Mouse (Mus musculus) olfactory bulb, adult 2 months (tissue): ENCODE results near the gene Irx4. TPM values are rescaled to one million over a fixed set of nuclear protein-coding genes. Genes with fewer than 3 reads are reported as not detected.

Experiments used
- H3K27ac ChIP-seq: fragments of 200-500 bp; 2 replicates; pipeline ENCODE4 v1.5.1; 2012; ENCODE audit warnings: low read depth, low read length; ENCODE audit not compliant: insufficient read depth
- H3K4me1 ChIP-seq: fragments of 200-500 bp; 2 replicates; pipeline ENCODE4 v1.6.1; 2012; ENCODE audit warnings: low read length; ENCODE audit not compliant: control insufficient read depth, insufficient read depth
- H3K4me3 ChIP-seq: fragments of 200-500 bp; 2 replicates; pipeline ENCODE4 v1.5.1; 2012; ENCODE audit warnings: mild to moderate bottlenecking, low read depth, low read length, moderate library complexity; ENCODE audit not compliant: insufficient read depth
- CTCF ChIP-seq: fragments of 200-500 bp; IDR thresholded peaks from 2 replicates; pipeline ENCODE4 v1.5.1; 2012; ENCODE audit warnings: low read depth, mild to moderate bottlenecking, low read length, moderate library complexity; ENCODE audit not compliant: insufficient read depth
- POLR2A ChIP-seq: fragments of 200-500 bp; IDR thresholded peaks from 2 replicates; pipeline ENCODE4 v1.6.1; 2012; ENCODE audit warnings: mild to moderate bottlenecking, low read depth, low read length, moderate library complexity; ENCODE audit not compliant: insufficient read depth
- WGBS: fragments of 180-500 bp; shearing (Covaris S2); methylation state at CpG from one replicate; pipeline ENCODE4 v1.1.7; 2018; 5-methylcytosine and 5-hydroxymethylcytosine counted together
- polyA plus RNA-seq: library from polyadenylated mRNA; stranded (reverse); fragments of >200 nt; gene quantifications from 2 replicates; pipeline ENCODE4 v1.2.4, GENCODE M21; 2012; ENCODE audit warnings: low replicate concordance; ENCODE audit not compliant: missing spikeins, insufficient read depth, insufficient read length

Irx4 gene
- polyA plus RNA-seq, 1 experiment, result not detected

- under 1% methylated on average over 20 of the region's 20 CpGs for WGBS
- peaks cover 16% of the 10 kb centered on the region for H3K4me1 ChIP-seq
These were observed 8.4 kb downstream of the Irx4 start for GRCm38 (mm10) chr13:73268702-73269101.

GRCm38 (mm10) chr13:73269251-73269650 lies 9.0 kb downstream of the Irx4 start:
- no peak for TF ChIP-seq CTCF
- TF ChIP-seq POLR2A, result no peak
- 5% methylated on average over 15 of the region's 15 CpGs for WGBS
- H3K4me1 ChIP-seq, result peaks cover 16% of the 10 kb centered on the region
- H3K27ac ChIP-seq, result no peak overlapping the region
- H3K4me3 ChIP-seq, result no peak overlapping the region

More at GRCm38 (mm10) chr13:73268702-73269101, 8.4 kb downstream of the Irx4 start:
- H3K27ac ChIP-seq, result no peak overlapping the region
- TF ChIP-seq POLR2A, result no peak
- no peak for TF ChIP-seq CTCF
- no peak overlapping the region for H3K4me3 ChIP-seq

DNA sequence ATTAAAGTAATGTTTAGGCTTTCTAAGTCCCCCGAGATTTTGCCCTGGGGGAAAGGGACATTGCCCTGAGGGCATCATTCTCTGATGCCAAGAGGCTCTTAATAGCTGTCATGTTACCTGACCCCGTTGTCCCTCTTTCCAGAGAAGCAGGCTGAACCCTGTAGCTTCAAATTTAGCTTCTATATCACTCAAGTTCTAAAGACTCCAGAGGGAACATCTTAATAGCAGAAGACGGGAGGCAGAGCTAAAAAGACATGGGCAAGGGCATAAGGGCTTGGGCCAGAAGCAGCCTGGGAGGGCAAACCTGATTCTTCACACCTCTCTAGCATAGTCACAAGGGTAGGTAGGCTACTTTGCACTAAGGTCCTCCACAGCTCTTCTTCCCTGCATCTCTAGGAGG lies 9.6 kb downstream of the Irx4 start:
- no peak for TF ChIP-seq POLR2A
- TF ChIP-seq CTCF, result no peak
- Histone ChIP-seq H3K4me1 (peaks cover 16% of the 10 kb centered on the region), H3K27ac (no peak overlapping the region), H3K4me3 (no peak overlapping the region)
- WGBS, result 11% methylated on average over 3 of the region's 3 CpGs

DNA sequence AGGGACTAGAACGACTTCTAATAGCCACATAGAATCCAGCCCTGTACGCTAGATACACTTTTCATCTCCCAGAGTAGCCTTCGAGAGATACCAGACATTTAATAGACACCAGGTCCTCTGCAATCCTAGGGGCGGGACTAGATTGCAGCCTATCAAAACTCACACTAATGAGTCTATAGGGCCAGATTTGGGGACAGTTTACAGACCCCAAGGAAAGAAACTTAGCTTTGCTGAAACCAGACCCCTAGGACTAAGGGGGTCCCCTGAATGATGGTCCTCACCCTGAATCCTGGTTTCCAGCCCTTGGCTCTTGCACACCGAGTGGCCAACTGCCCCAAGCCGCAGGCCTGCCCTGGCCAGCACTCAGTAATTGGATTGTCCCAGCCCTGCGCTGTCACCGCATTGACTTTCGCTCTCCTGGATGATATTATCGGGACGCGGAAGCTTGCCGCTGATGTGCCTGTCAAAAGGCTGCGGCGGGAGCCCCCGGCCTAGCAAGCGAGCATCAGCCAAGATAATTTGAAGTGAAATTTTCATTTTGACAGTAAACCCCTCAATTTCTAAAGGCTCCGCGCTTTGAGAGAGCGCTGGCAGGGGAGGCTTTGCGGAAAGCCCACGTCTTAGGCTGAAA lies 10.3 kb downstream of the Irx4 start:
- Histone ChIP-seq H3K4me3 (no peak overlapping the region), H3K27ac (no peak overlapping the region), H3K4me1 (peaks cover 13% of the 10 kb centered on the region)
- TF ChIP-seq POLR2A (no peak), CTCF (no peak)
- WGBS, result 4% methylated on average over 22 of the region's 22 CpGs

GRCm38 (mm10) chr13:73271336-73272242 lies 11.3 kb downstream of the Irx4 start:
- WGBS, result under 1% methylated on average over 53 of the region's 53 CpGs
- Histone ChIP-seq H3K4me3 (no peak overlapping the region), H3K4me1 (peaks cover 13% of the 10 kb centered on the region), H3K27ac (no peak overlapping the region)
- TF ChIP-seq POLR2A (no peak), CTCF (no peak)

- H3K4me1 ChIP-seq, result peaks cover 13% of the 10 kb centered on the region
These were observed 12.6 kb downstream of the Irx4 start for GRCm38 (mm10) chr13:73272794-73273282.

DNA sequence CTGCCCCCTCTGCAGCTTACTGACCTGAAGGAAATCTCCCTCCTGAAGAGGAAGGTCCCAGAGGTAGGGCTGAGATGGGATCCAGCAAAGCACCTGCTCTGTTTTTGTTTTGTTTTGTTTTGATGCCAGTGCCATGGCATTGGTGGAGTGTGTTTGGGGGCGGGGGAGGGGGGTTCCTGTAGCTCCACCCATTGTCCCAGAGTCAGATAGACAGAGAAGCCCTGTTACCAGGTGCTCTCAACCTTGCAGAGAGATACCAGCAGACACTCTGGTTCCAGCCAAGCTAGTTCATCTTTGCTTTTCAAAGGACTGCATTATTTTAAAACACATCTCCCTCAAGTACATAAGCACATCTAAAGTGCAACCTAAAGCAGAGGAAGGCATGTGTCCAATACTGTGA lies 13.3 kb downstream of the Irx4 start:
- WGBS, result 20% methylated on average over 1 of the region's 1 CpGs
- Histone ChIP-seq H3K27ac (no peak overlapping the region), H3K4me1 (peaks cover 13% of the 10 kb centered on the region), H3K4me3 (no peak overlapping the region)
- TF ChIP-seq POLR2A (no peak), CTCF (no peak)

More at GRCm38 (mm10) chr13:73272794-73273282, 12.6 kb downstream of the Irx4 start:
- TF ChIP-seq CTCF (no peak), POLR2A (no peak)
- Histone ChIP-seq H3K4me3 (no peak overlapping the region), H3K27ac (no peak overlapping the region)

DNA sequence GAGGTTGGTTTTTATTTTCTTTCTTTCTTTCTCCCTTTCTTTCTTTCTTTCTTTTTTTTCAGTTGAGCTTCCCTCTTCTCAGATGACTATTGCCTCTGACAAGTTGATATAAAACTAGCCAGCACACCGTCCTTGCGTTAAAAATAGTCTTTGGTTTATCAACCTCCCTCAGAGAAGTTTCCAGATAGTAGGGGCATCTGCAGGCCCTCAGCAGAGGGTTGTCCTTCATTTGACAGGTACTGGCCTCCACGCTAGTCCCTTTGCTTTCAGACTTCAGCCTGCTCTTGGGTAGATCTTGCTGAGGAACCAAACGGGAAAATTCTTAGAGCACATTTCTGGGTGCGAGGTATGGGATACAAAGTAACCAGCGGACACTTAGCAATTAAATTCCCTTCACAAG lies 17.1 kb downstream of the Irx4 start:
- WGBS, result 92% methylated on average over 6 of the region's 6 CpGs
- no peak overlapping the region for H3K4me3 ChIP-seq
- no peak overlapping the region for H3K27ac ChIP-seq
- H3K4me1 ChIP-seq, result no peaks in the 10 kb centered on the region
- no peak for TF ChIP-seq POLR2A
- TF ChIP-seq CTCF, result no peak

- no peak overlapping the region for H3K4me3 ChIP-seq
- TF ChIP-seq CTCF (no peak), POLR2A (no peak)
- WGBS, result 77% methylated on average over 1 of the region's 1 CpGs
- no peak overlapping the region for H3K27ac ChIP-seq
- no peaks in the 10 kb centered on the region for H3K4me1 ChIP-seq
These were observed 17.5 kb downstream of the Irx4 start for GRCm38 (mm10) chr13:73277797-73278196.
